Mouse (Mus musculus) bone marrow macrophage, adult 2 months (primary cell): ENCODE data around the gene Cbr3. TPM values are rescaled to one million over a fixed set of nuclear protein-coding genes. Genes with fewer than 3 reads are reported as not detected.

Experiments used
- H3K27ac ChIP-seq: 2 replicates; pipeline ENCODE4 v1.5.1; 2012; ENCODE audit warnings: low read depth, low read length; ENCODE audit not compliant: insufficient read depth
- H3K4me1 ChIP-seq: 2 replicates; pipeline ENCODE4 v1.6.1; 2012; ENCODE audit warnings: low read length; ENCODE audit not compliant: control insufficient read depth, insufficient read depth
- H3K4me3 ChIP-seq: 2 replicates; pipeline ENCODE4 v1.5.1; 2012; ENCODE audit warnings: mild to moderate bottlenecking, low read length, moderate library complexity; ENCODE audit not compliant: insufficient read depth
- CTCF ChIP-seq: IDR thresholded peaks from 2 replicates; pipeline ENCODE4 v1.5.1; 2012; ENCODE audit warnings: low read depth, mild to moderate bottlenecking, low read length, moderate library complexity
- POLR2A ChIP-seq: IDR thresholded peaks from 2 replicates; pipeline ENCODE4 v1.6.1; 2012; ENCODE audit warnings: mild to moderate bottlenecking, low read depth, low read length, borderline replicate concordance
- polyA plus RNA-seq: library from polyadenylated mRNA; stranded (reverse); fragments of >200 nt; gene quantifications from 2 replicates; pipeline ENCODE4 v1.2.4, GENCODE M21; 2012; ENCODE audit not compliant: missing spikeins, insufficient read depth, insufficient read length

Cbr3 gene
- polyA plus RNA-seq, 1 experiment: 33.8 TPM

GRCm38 (mm10) chr16:93726186-93726585 is 43.2 kb downstream of the Cbr3 start:
- H3K27ac ChIP-seq: no peak overlapping the region
- peaks cover 14% of the 10 kb centered on the region for H3K4me1 ChIP-seq
- no peak overlapping the region for H3K4me3 ChIP-seq
- no peak for TF ChIP-seq POLR2A

- TF ChIP-seq CTCF: no peak
- no peak for TF ChIP-seq POLR2A
- Histone ChIP-seq H3K4me3 (no peak overlapping the region), H3K4me1 (peaks cover 7% of the 10 kb centered on the region), H3K27ac (no peak overlapping the region)
Measured at GRCm38 (mm10) chr16:93728676-93729075, 45.7 kb downstream of the Cbr3 start.

- peaks cover 8% of the 10 kb centered on the region for H3K4me1 ChIP-seq
- no peak overlapping the region for H3K27ac ChIP-seq
- H3K4me3 ChIP-seq: no peak overlapping the region
- TF ChIP-seq CTCF (no peak), POLR2A (no peak)
Measured at GRCm38 (mm10) chr16:93729801-93730721, 47.0 kb downstream of the Cbr3 start.

- no peak for TF ChIP-seq POLR2A
- TF ChIP-seq CTCF: no peak
- H3K4me1 ChIP-seq: peaks cover 8% of the 10 kb centered on the region
- no peak overlapping the region for H3K27ac ChIP-seq
- no peak overlapping the region for H3K4me3 ChIP-seq
Measured at GRCm38 (mm10) chr16:93731310-93731709, 48.3 kb downstream of the Cbr3 start.

- H3K4me3 ChIP-seq: no peak overlapping the region
- no peak overlapping the region for H3K27ac ChIP-seq
- peaks cover 8% of the 10 kb centered on the region for H3K4me1 ChIP-seq
- TF ChIP-seq CTCF (no peak), POLR2A (no peak)
Measured at GRCm38 (mm10) chr16:93732875-93733569, 50.0 kb downstream of the Cbr3 start.

- TF ChIP-seq CTCF: no peak
- no peak for TF ChIP-seq POLR2A
- Histone ChIP-seq H3K4me1 (peaks cover 10% of the 10 kb centered on the region), H3K27ac (no peak overlapping the region), H3K4me3 (no peak overlapping the region)
Measured at GRCm38 (mm10) chr16:93739251-93739650, 56.2 kb downstream of the Cbr3 start.

Other genes starting within 250 kb of the Cbr3 start
- gene Setd4, start 79.2 kb upstream of the Cbr3 start, polyA plus RNA-seq: 5.4 and 6.1 TPM in 2 replicates
- 37.5 and 40.0 TPM in 2 replicates for gene Cbr1, start 77.4 kb upstream of the Cbr3 start, polyA plus RNA-seq
- not detected in 2 replicates for gene Gm5678, start 55.1 kb upstream of the Cbr3 start, polyA plus RNA-seq
- gene Dop1b, start 28.7 kb downstream of the Cbr3 start, polyA plus RNA-seq: 47.2 and 58.5 TPM in 2 replicates
- gene Morc3, start 148.9 kb downstream of the Cbr3 start, polyA plus RNA-seq: 87.4 and 88.3 TPM in 2 replicates
- 9.0 and 10.3 TPM in 2 replicates for gene Chaf1b, start 200.7 kb downstream of the Cbr3 start, polyA plus RNA-seq